Mouse (Mus musculus) urinary bladder, postnatal 36 days (tissue): ENCODE results near the gene Spint4.
"Not testable (repeated sequence)": the region's sequence is repeated elsewhere in the genome, so short reads cannot be mapped to it uniquely, and the experiment has no call there.

ENCODE experiments used
- DNase-seq, 2 experiments: peaks; one replicate each; pipeline ENCODE4 v3.0.0; 2022; ENCODE audit warnings: low spot score in 2 of 2, mixed read lengths in 1 of 2

Spint4 gene

GRCm38 (mm10) chr2:164698201-164698600, at the start of gene Spint4:
Gene Spint4 (plus strand): TSS chr2:164698501.
- no peak for DNase-seq

- DNase-seq, result peak; percentile 29 to 36
Measured at GRCm38 (mm10) chr2:164655858-164656257, 42.4 kb upstream of the Spint4 start, which contains the start of gene Wfdc10. Gene Wfdc10 (plus strand): TSS chr2:164656046.

GRCm38 (mm10) chr2:164656483-164656882, 41.8 kb upstream of the Spint4 start, which contains the start of gene Wfdc9:
Gene Wfdc9 (minus strand): TSS chr2:164656583.
- no peak for DNase-seq

- no peak for DNase-seq
Measured at GRCm38 (mm10) chr2:164664851-164665250, 33.5 kb upstream of the Spint4 start.

DNA sequence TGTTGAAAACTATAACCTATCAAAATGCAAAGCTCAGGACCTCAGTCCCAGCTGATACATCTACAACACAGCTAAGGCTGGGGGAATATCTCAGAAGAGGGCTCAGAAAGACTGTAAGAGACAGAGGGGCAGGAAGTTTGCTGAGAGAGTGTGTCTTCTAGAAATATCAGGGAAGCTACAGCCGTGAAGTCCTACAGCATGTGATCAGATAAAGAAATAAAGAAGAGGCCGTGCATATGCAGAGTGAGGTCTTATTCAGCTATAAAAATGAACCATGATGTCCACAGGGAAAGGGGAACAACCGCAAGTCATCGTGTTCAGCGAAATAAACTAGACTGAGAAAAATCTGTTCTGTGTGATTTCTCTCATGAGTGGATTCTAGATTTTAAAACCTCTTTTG, 28.0 kb upstream of the Spint4 start:
- DNase-seq, result no peak

- DNase-seq, result no peak
Measured at GRCm38 (mm10) chr2:164670938-164671337, 27.4 kb upstream of the Spint4 start.

GRCm38 (mm10) chr2:164673987-164674386, 24.3 kb upstream of the Spint4 start, which contains the start of gene Wfdc11:
Gene Wfdc11 (minus strand): TSS chr2:164674087.
- peak; percentile 4 to 18 for DNase-seq

- DNase-seq, result no peak
Measured at GRCm38 (mm10) chr2:164676103-164676502, 22.2 kb upstream of the Spint4 start.

GRCm38 (mm10) chr2:164676916-164677685, 21.2 kb upstream of the Spint4 start:
- DNase-seq, result no peak

DNA sequence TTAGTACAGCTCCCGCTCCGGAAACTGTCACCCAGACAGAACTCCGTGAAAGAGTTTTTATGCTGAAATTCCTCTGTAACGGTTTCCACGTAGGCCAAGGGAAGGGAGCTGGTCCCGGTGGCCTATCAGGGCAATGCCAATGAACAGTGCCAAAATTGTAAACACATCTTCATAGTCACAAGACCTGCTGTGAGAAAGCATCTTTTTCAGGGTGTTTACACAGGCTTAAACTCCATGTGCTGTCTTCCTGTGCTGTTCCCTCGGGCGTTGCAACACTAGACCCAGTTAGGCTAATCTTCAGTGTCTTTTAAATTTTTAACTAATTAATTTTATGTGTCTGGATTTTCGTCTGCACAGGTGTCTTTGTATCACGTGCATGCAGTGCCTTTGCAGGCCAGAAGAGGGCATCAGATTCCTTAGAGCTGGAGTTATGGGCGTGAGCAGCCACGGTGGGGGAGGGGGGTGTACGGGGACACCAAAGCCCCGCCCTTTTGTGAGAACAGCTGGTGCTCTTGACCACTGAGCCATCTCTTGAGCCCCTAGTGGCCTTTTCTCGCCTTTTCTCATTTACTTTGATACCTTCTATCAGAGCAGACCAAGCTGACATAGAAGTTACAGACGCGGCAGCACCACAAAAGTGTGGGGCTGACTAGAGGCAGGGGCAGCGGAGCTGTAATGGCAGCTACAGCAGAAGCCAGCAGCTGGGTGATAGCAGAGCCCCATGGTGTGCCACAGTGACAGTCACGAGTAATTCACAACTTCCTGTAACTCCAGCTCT, 19.3 kb upstream of the Spint4 start:
- peak; percentile 55 to 60 for DNase-seq

DNA sequence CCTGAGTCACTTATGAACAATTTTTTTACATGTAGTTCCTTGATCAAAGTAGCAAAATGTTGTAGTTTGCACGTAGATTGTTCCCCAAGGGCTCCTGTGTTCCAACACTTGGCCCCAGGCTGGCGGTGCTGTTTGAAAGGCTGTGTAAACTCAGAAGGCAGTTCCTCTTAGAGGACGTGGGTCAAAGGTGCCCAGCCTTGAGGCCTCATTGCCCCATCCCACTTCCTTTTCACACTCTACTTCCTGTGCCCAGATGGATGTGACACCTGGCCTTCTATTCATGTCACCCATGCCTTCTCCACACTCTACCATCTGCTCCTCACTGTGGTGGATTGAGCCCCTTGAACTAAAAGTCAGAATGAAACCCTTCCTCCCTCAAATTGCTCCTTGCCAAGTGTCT, 18.4 kb upstream of the Spint4 start:
- no peak for DNase-seq

DNA sequence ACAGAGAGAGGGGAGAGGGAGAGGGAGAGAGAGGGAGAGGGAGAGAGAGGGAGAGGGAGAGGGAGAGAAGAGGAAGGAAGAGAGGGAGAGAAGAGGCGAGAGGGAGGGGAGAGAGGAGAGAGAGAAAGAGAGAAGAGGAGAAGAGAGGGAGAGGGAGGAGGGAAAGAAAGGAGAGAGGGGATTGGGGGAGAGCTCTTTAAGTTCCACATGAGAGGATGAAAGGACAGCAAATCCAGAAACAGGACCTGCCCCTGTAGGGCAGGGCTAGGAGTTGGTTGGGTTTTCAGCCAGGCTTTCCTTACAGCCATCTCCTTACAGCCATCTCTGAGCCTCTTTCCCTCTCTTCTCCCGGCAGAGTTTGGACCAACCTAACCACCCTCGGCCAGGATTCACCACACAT, 13.5 kb upstream of the Spint4 start, which contains the start of gene Wfdc13:
Gene Wfdc13, plus strand, starts transcription at position 301 of the 400 bp plus-strand sequence.
- no peak for DNase-seq

DNA sequence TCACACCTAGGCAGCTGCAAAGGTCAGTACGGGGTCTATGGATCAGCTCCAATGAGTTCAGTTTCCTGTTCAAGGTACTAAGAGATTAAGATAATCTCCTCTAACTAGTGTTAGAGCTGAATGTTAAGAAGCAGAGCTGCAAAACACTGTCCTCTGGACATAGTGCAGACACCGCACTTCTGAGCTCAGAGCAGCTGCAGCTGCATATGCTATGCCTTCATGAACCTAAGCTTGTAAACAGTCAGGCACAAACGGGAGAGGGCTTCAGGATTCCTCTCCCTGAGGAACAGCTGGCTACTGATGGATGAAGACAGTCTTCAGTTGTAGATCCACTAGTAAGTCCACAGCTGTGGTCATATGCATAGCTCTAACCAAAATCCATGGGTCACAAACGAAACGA, 2.7 kb downstream of the Spint4 start:
- no peak for DNase-seq

- no peak for DNase-seq
Measured at GRCm38 (mm10) chr2:164701761-164702160, 3.5 kb downstream of the Spint4 start.

- no peak for DNase-seq
Measured at GRCm38 (mm10) chr2:164704235-164704634, 5.9 kb downstream of the Spint4 start.

GRCm38 (mm10) chr2:164705328-164705727, 7.0 kb downstream of the Spint4 start:
- no peak for DNase-seq

DNA sequence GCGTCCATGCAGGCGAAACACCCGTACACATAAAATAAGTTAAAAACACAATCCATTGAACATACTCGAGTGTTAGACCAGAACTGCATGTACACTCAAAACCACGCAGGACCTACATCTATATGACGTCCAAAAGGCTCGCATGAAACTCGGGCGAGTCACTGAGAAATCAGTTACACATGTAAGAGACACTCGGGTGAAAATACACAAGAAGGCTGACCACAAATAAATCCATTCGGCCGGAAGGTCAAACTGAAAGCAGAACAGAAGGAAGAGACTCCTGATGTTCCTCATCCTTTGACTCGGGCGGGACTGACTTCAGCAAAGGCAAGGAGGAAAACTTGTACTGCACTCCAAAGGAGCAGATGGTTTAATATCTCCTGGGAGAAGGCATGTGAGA, 7.7 kb downstream of the Spint4 start:
- no peak for DNase-seq

- no peak for DNase-seq
Measured at GRCm38 (mm10) chr2:164715005-164715404, 16.7 kb downstream of the Spint4 start, which contains the start of gene Spint5. Gene Spint5 (plus strand): TSS chr2:164715305.

DNA sequence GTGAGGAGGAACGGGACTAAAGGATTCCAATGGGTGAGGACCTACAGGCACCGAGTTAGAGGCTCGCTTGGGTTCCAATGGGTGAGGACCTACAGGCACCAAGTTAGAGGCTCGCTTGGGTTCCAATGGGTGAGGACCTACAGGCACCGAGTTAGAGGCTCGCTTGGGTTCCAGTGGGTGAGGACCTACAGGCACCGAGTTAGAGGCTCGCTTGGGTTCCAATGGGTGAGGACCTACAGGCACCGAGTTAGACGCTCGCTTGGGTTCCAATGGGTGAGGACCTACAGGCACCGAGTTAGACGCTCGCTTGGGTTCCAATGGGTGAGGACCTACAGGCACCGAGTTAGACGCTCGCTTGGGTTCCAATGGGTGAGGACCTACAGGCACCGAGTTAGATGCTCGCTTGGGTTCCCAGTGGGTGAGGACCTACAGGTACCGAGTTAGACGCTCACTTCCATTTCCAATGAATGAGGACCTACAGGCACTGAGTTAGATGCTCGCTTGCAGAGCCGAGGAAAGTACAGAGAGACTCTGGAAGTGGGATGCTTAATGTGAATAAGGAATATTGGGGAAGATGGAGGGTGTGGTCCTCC, 18.0 kb downstream of the Spint4 start:
- not testable (repeated sequence) for DNase-seq

DNA sequence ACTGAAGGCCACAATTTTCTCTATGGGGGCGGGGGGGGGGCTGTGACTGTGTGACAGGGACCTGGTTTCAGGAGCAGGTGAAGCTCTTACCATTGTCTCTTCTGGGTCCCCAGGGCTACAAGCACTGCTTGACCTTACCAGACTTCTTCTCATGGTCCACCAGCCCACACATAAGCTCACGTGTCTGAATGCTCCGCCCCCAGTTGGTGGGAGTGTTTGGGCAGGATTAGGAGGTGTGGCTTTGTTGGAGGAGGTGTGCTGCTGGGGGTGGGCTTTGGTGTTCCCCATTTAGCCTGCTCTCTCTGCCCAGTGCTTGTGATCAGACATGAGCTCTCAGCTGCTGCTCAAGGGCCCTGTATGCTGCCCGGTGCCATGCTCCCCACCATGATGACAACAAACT, 25.0 kb downstream of the Spint4 start:
- DNase-seq, result no peak

DNA sequence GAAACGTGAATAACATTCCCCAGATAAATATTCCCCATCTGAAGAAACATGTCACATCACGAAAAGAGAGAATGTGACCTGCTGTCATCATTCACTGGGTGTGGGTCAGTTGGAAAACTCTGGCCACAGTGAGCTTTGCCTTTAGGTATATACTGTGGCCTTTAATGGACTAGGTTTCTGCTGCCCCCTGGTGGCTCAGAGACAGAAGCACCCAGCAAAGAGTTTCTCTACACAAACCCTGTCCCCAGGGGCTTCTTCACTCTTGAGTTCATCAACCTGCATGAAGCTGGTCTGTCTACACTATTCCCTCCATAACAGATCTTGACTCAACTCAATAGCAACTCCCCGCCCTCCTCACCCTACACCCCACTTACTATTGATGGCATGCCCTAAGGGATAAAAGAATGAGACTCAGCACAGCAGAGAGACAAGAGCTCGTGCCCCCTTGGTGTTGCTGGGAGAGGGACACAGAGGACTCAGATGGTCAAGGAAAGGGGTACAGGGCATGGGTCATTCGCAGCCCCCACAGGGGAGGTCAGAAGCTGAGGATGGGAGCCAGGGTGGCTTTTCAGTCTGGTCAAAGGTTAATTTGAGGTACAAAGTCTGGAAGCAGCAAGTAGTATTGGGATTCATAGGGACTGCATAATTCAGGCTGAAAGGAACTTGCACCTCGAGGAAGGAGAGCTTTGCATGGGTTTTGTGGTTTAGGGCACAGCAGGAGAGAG, 27.8 kb downstream of the Spint4 start:
- DNase-seq, result peak; percentile 52 to 65
